Mouse (Mus musculus): ENCODE measurements at regions not wholly inside any gene's neighbourhood (a gene's known extent, or its start where the extent isn't known, plus 50 kb on each side); places are given as distances from the start of the nearest gene placed in this dataset.

DNA sequence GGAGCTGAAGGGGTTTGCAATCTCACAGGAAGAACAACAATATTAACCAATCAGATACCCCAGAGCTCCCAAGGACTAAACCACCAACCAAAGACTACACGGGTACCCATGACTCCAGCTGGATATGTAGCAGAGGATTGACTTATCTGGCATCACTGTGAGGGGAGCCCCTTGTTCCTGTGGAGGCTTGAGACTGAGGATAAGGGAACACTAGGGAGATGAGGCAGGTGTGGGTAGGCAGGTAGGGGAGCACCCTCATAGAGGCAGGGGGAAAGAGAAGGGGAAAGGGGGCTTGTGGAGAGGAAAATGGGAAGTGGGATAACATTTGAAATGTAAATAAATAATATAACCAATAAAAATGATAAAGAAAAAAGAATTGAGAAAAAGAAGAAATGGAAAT is 134.8 kb downstream of the G6pd2 start:
- intact Hi-C loops (cut with DNase I): no loop called here
- DNase-seq (ENCODE audit: low spot score in 2 of 2): no peak

DNA sequence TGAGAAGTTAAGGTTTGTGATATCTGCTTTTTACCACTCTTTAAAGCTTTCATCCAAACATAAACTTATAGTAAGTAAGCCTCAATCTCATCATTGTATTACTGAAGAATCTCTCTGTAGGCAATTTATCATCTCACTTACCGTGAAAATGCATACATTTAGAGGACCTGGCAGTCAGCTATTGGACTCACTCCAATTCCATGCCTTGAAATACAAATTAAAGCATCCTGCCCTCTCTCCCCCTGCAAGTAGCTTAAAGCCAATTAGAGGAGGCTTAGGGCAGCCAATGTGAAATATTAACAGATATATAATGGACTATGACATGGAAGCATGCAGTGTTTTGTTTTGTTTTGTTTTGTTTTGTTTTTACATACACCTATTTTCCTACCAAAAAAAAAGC is 176.6 kb downstream of the G6pd2 start:
- no peak for DNase-seq (ENCODE audit: low spot score in 2 of 2)
- intact Hi-C loops (cut with DNase I): no loop called here

DNA sequence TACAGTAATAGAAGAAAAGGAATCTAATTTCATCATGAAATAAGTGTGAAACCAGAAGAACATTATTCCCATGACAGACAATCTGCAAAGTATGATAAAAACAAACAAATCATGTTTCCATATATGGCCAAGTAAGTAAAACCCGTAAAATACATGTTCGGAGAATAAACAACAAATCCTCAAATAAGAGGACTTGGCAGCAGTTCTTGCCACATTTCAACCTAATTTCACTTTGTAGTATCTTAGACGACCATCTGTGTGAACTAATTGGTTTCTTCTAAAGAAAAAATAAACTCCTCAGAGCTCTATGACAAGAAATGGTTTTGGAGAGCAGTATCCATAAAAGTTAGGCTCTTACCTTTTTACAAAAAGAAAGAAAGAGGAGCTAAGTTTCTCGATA is 210.9 kb downstream of the G6pd2 start:
- DNase-seq (ENCODE audit: low spot score in 2 of 2): no peak
- intact Hi-C loops (cut with DNase I): no loop called here

DNA sequence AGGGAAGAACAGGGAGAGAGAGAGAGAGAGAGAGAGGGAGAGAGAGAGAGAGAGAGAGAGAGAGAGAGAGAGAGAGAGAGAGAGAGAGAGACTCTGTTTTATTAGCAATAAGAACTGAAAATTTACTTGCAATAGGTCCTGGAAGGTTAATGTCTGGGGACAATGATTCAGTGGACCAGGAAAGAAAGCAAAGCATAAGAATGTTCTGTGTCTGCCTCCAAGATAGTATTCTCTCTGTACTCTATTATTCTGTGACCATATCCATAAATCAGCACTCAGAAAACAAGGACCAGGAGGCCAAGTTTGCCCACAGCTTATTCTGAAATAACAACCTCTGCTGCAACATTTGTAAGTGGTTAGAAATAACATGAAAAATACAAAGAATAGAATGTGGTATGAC is 211.6 kb downstream of the G6pd2 start:
- no peak for DNase-seq (ENCODE audit: low spot score in 2 of 2)
- intact Hi-C loops (cut with DNase I): no loop called here

DNA sequence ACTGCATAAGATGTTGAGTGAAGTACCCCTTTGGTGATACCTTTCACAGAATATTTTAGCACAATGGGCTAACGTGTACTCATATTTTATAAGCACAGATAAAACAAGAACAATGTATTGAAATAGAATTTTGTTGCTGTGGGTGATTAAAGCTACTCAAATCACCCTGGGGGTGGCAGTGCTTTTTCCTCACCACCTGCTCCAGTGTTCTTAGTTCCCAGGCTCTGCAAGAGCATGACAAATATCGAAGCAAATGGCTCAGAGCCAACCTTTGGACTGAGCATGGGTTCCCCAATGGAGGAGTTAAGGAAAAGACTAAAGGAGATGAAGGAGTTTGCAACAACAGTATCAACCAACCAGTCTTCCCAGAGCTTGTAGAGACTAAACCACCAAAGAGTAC is 232.9 kb downstream of the G6pd2 start:
- intact Hi-C loops (cut with DNase I): no loop called here
- peak in 1 of 2 experiments; percentile 4 for DNase-seq (ENCODE audit: low spot score in 2 of 2)

DNA sequence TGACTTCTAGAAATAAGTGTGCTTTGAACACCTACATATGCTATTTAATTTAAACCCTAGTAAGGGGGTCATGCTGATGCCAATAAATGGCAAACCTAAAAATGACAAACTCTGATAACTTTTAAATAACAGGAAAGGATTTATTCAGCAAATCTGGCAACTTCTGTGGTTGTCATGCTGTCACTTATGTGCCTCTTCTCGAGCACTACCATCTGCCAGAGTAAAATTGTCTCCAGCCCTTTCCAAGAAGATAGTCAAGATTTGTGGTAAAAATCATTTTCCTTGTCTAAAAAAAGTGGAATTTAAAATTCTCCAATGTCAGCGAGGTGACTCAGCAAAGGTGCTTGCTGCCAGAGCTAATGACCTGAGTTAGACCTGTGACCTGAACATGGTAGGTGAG is 235.1 kb downstream of the G6pd2 start:
- DNase-seq (ENCODE audit: low spot score in 2 of 2): no peak
- intact Hi-C loops (cut with DNase I): no loop called here

DNA sequence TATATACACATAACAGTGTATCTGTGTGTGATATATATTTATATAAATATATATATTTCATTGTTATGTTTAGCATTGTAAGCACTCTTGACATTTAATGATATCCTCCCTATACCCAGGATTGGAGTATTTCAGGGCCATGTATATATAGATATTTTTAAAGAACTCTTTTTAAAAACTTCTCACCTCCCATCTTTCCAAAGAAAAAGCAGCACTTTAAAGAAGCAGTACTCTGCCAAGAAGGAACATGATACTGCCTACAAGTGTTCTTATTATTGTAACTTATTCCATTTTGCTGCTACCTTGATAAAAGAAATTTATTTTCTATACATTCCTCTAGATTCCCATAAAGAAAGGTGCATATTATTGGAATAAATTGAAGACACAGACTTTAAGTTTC is 270.4 kb downstream of the G6pd2 start:
- no peak for DNase-seq (ENCODE audit: low spot score in 2 of 2)
- intact Hi-C loops (cut with DNase I): no loop called here

DNA sequence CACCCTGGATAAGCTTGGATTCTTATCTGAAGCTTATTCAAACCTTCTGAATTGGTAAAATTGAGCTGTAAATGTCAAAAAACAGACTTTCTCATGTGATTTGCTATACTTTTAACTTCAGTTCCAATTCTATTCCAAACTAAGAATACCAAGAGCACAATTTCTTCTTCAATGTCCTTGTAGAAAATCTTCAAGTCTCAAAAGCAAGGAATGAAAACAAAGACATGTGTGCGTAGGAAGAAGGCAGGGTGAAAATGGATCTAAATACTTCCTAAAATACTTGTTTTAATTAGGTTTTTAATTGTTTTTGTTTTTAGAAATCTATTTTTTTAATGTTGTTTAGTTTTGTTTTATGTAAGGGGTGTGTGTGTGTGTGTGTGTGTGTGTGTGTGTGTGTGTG is 280.9 kb downstream of the G6pd2 start:
- intact Hi-C loops (cut with DNase I): no loop called here
- DNase-seq (ENCODE audit: low spot score in 2 of 2): no peak

DNA sequence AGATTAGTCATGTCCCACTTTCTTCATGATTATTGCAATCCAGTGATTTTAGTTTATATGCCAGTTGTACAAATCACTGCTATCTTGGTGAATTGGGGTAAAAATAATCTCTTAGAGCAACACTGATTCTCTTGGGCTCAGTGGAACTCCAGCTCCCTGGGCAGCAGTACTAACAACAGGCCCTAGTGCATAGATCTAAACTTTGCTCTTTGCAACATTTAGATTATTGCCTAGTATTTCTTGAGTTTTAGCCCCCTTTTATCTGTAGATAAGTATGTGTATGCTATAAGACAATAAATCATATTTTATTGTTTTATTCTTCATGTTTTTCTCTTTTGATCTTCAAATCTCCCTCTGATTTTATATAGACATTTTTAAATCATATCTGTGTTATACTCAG is 287.4 kb downstream of the G6pd2 start:
- DNase-seq (ENCODE audit: low spot score in 2 of 2): no peak
- intact Hi-C loops (cut with DNase I): no loop called here

DNA sequence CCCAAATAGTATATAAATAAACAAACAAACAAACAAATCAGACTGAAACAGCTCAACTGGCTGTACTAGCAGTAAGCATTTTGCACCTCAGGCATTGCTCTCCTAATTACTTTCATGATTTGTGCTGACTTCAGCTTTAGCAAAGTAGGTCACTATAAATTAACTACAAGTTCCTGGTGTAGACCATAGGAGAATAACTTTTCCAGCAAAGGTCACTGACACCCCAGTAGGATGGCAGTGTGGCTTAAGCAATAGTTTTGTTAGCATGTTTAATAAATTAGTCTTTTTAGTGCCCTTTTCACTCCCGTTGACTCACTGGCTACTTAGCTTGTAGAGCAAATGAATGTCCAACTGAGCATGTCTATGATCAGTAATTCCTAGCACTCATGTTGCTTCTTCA is 304.6 kb downstream of the G6pd2 start:
- DNase-seq (ENCODE audit: low spot score in 2 of 2): no peak
- intact Hi-C loops (cut with DNase I): no loop called here

DNA sequence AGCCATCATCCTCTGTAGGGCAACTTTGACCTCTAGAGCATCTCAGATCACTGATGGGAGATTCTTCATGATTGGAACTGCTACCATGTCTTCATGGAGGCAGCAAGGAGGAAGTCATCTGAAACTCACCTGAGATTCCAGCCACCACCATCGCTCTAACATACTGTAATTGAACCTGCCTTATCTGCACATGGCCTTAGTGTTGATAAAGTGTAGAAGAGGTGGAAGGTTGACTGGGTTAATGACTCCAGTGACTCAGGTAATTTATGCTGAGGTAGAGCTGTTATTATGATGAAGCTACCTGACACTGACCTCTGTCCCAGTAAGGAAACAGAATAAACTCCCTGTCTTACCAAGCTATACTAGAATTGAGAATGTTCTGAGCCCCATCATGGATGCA is 305.0 kb downstream of the G6pd2 start:
- no peak for DNase-seq (ENCODE audit: low spot score in 2 of 2)
- intact Hi-C loops (cut with DNase I): no loop called here

DNA sequence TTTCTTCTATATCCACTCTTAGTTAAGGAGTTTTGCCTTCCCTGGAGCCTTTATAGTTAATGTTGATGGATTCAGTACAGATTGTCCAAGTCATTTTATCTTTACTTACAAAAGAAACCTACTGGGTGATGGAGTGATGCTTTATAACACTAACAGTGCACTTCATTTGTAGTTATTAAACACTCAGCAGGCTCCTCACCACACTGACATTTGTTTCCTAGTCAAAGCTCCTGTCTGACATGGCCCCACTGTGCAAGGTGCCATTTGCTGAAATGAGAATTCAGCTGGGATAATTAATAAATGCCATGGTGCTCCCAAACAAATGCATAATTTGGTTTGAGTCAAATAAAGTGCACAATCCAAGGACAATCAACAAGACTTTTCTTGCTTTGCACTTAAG is 336.6 kb downstream of the G6pd2 start:
- intact Hi-C loops (cut with DNase I): no loop called here

DNA sequence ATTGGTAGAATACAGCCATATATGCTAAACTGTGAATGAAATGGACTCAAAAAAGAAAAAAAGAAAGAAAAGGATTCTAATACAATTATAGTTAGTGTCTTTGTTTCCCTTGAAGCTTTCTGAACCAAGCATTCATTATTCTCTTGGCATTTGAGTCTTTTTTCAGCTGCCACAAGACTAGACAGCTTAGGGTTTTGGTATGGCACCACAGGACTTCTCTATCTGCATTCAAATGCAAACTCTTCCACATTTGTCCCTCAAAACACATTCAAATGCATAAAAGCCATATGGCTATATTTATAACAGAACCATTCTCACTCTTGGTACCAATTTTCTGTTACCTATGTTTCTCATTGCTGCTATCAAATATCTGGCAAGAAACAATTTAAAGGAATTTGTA is 338.8 kb downstream of the G6pd2 start:
- no peak for DNase-seq (ENCODE audit: low spot score in 2 of 2)
- intact Hi-C loops (cut with DNase I): no loop called here

More for the DNA sequence above, 336.6 kb downstream of the G6pd2 start:
- no peak for DNase-seq (ENCODE audit: low spot score in 2 of 2)

DNA sequence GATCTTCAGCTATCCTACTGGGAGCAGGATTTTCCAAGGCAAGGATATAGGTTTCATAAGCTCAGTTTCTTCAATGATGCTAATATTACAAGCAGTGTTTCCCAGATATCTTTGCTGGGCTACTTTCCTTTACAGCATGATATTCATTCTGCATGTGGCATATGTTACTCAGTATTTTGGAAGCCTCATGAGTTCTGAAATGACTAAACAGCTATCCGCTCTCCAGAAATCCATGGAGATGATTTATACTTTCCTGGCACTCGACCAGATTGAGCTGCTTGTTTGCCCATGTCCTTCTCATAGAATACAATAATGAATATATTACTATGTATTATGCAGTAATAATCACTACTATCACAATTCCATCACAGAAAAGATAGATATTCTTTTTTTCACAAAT is 351.9 kb downstream of the G6pd2 start:
- no peak for DNase-seq (ENCODE audit: low spot score in 2 of 2)
- intact Hi-C loops (cut with DNase I): no loop called here

DNA sequence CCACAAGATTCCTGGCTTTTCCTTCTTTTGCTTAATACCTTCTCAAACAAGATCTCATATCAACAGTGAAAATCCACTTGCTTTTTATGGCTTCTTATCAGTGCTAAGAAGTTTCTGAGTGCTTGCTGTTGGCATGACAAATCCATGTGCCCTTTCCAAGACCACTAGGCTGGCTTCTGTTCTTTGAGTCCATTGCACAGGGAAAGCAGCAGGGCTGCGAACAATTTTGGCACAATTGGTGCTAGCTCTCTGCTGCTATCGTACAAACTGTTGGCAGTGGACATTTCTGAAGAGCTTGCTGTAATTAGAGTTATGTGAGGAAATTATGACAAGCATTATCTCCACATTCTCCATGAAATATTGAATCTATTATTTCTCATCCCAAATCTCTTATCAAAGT is 383.5 kb downstream of the G6pd2 start:
- no peak for DNase-seq (ENCODE audit: low spot score in 2 of 2)
- intact Hi-C loops (cut with DNase I): no loop called here

DNA sequence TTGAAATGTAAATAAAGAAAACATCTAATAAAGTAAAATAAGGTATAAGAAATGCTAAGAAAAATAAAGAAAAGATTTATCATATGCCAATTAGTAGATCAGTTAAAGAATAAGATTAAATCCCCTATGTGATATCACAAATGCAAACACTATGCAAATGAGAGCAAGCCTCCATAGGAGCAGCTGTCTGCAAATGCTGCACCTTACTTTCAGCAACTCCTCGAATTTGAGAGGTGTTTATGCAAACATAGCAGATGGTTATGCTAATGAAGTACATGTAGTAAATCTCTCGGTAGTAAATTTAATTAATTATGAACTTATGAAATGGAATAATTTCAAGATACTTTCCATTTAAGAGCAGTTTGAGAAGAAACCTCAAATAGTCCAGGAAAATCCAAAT is 396.8 kb downstream of the G6pd2 start:
- intact Hi-C loops (cut with DNase I): no loop called here
- no peak for DNase-seq (ENCODE audit: low spot score in 2 of 2)

All from left cerebral cortex, postnatal 36 days (tissue).